Mouse (Mus musculus) spleen, postnatal 36 days (tissue): Measurements from ENCODE around the gene Acad12.
"Not testable (repeated sequence)": the region's sequence is repeated elsewhere in the genome, so short reads cannot be mapped to it uniquely, and the experiment has no call there.

Experiments
- DNase-seq, 2 experiments: peaks; one replicate each; pipeline ENCODE4 v3.0.0; 2022; ENCODE audit warnings: low spot score in 2 of 2, mixed read lengths in 1 of 2

The Acad12 gene

GRCm38 (mm10) chr5:121618592-121619513, at the start of gene Acad12:
Acad12 (minus strand) TSS chr5:121618938.
- DNase-seq, result peak; percentile 75 to 76

GRCm38 (mm10) chr5:121668411-121668810, 49.7 kb upstream of the Acad12 start:
- DNase-seq, result no peak

- no peak for DNase-seq
Measured at GRCm38 (mm10) chr5:121667067-121667466, 48.3 kb upstream of the Acad12 start.

- DNase-seq, result no peak
Measured at GRCm38 (mm10) chr5:121664971-121665370, 46.2 kb upstream of the Acad12 start.

- no peak for DNase-seq
Measured at GRCm38 (mm10) chr5:121664078-121664477, 45.3 kb upstream of the Acad12 start.

- no peak for DNase-seq
Measured at GRCm38 (mm10) chr5:121663456-121663855, 44.7 kb upstream of the Acad12 start.

- DNase-seq, result no peak
Measured at GRCm38 (mm10) chr5:121661494-121661893, 42.8 kb upstream of the Acad12 start.

- peak; percentile 10 to 17 for DNase-seq
Measured at GRCm38 (mm10) chr5:121660897-121661254, 42.1 kb upstream of the Acad12 start.

- DNase-seq, result peak; percentile 92 to 94
Measured at GRCm38 (mm10) chr5:121660059-121660896, 41.5 kb upstream of the Acad12 start, which contains the start of the genes Acad10 and Brap. Acad10 (minus strand) TSS chr5:121660514. Brap (plus strand) TSS chr5:121660563.

- DNase-seq, result not testable (repeated sequence)
Measured at GRCm38 (mm10) chr5:121657656-121658055, 38.9 kb upstream of the Acad12 start.

GRCm38 (mm10) chr5:121656866-121657265, 38.1 kb upstream of the Acad12 start:
- not testable (repeated sequence) for DNase-seq

GRCm38 (mm10) chr5:121654526-121654925, 35.8 kb upstream of the Acad12 start:
- no peak for DNase-seq

GRCm38 (mm10) chr5:121649134-121649533, 30.4 kb upstream of the Acad12 start:
- no peak for DNase-seq

- no peak for DNase-seq
Measured at GRCm38 (mm10) chr5:121639601-121640000, 20.9 kb upstream of the Acad12 start.

GRCm38 (mm10) chr5:121637296-121637695, 18.6 kb upstream of the Acad12 start:
- no peak for DNase-seq

GRCm38 (mm10) chr5:121634668-121635067, 15.9 kb upstream of the Acad12 start:
- DNase-seq, result no peak

- DNase-seq, result no peak
Measured at GRCm38 (mm10) chr5:121632804-121633203, 14.1 kb upstream of the Acad12 start.

- DNase-seq, result peak in 1 of 2 experiments; percentile 9
Measured at GRCm38 (mm10) chr5:121631106-121631647, 12.4 kb upstream of the Acad12 start.

GRCm38 (mm10) chr5:121627871-121628270, 9.1 kb upstream of the Acad12 start:
- peak; percentile 52 to 59 for DNase-seq

GRCm38 (mm10) chr5:121623241-121623640, 4.5 kb upstream of the Acad12 start:
- DNase-seq, result no peak

- no peak for DNase-seq
Measured at GRCm38 (mm10) chr5:121621102-121621501, 2.4 kb upstream of the Acad12 start.

GRCm38 (mm10) chr5:121614921-121615320, 3.8 kb downstream of the Acad12 start:
- not testable (repeated sequence) for DNase-seq
